Mouse (Mus musculus) MEL (cell line): Measurements from ENCODE around the gene Ildr2. TPM values are rescaled to one million over a fixed set of nuclear protein-coding genes. Genes with fewer than 3 reads are reported as not detected.

Experiments
- DNase-seq: peaks from one replicate; pipeline ENCODE4 v3.0.0; 2011; ENCODE audit warnings: low read depth, low spot score
- H3K27ac ChIP-seq: 2 replicates; pipeline ENCODE4 v1.5.1; 2012; ENCODE audit warnings: low read depth, mild to moderate bottlenecking, control low read depth, low read length, moderate library complexity; ENCODE audit not compliant: control insufficient read depth
- H3K27me3 ChIP-seq, 2 experiments: fragments of 150-350 bp in 1 of 2; sonication (generic) in 1 of 2; 2 replicates each; pipeline ENCODE4 v1.6.1; 2012; ENCODE audit warnings: low read length in 2 of 2, mild to moderate bottlenecking in 2 of 2, improper control_type of control experiment in 1 of 2, moderate library complexity in 1 of 2; ENCODE audit not compliant: insufficient read depth in 2 of 2, control insufficient read depth in 1 of 2
- H3K36me3 ChIP-seq, 2 experiments: 2 replicates each; pipeline ENCODE4 v1.6.1; 2012 to 2014; ENCODE audit warnings: low read length in 2 of 2, improper control_type of control experiment in 1 of 2, inconsistent platforms in 1 of 2, mild to moderate bottlenecking in 1 of 2; ENCODE audit not compliant: insufficient read depth in 2 of 2, control insufficient read depth in 1 of 2
- H3K4me1 ChIP-seq, 2 experiments: fragments of 150-350 bp in 1 of 2; sonication (generic) in 1 of 2; 2 replicates each; pipeline ENCODE4 v1.6.1; 2012; ENCODE audit warnings: low read length in 2 of 2, improper control_type of control experiment in 1 of 2, mild to moderate bottlenecking in 1 of 2; ENCODE audit not compliant: insufficient read depth in 2 of 2, control insufficient read depth in 1 of 2
- H3K4me3 ChIP-seq, 2 experiments: fragments of 150-350 bp in 1 of 2; sonication (generic) in 1 of 2; 2 replicates each; pipeline ENCODE4 v1.5.1; 2012; ENCODE audit warnings: low read depth in 2 of 2, low read length in 2 of 2, mild to moderate bottlenecking in 2 of 2, moderate library complexity in 2 of 2, control low read depth in 1 of 2, improper control_type of control experiment in 1 of 2; ENCODE audit not compliant: control insufficient read depth in 1 of 2, insufficient read depth in 1 of 2
- H3K79me2 ChIP-seq: 2 replicates; pipeline ENCODE4 v1.6.1; 2012; ENCODE audit warnings: mild to moderate bottlenecking, low read length, moderate library complexity; ENCODE audit not compliant: control insufficient read depth, poor library complexity, insufficient read depth
- H3K9ac ChIP-seq: 2 replicates; pipeline ENCODE4 v1.6.1; 2012; ENCODE audit warnings: low read depth, mild to moderate bottlenecking, control low read depth, low read length, moderate library complexity; ENCODE audit not compliant: control insufficient read depth, poor library complexity, severe bottlenecking
- H3K9me3 ChIP-seq: fragments of 150-350 bp; sonication (generic); replicated peaks from 2 replicates; pipeline ENCODE4 v1.6.1; 2012; ENCODE audit warnings: mild to moderate bottlenecking, low read length, improper control_type of control experiment, moderate library complexity; ENCODE audit not compliant: insufficient read depth
- BHLHE40 ChIP-seq: IDR thresholded peaks from 2 replicates; pipeline ENCODE4 v1.6.1; 2012; ENCODE audit warnings: low read depth, mild to moderate bottlenecking, inconsistent platforms, low read length, improper control_type of control experiment, borderline replicate concordance
- CHD1 ChIP-seq: IDR thresholded peaks from 2 replicates; pipeline ENCODE4 v1.6.1; 2012; ENCODE audit warnings: low read depth, mild to moderate bottlenecking, inconsistent platforms, low read length, improper control_type of control experiment
- CTCF ChIP-seq, 3 experiments: IDR thresholded peaks in 2 of 3; conservative IDR thresholded peaks in 1 of 3; 2 replicates each; pipeline ENCODE4 v1.5.1; 2011 to 2012; ENCODE audit warnings: low read length in 3 of 3, low read depth in 2 of 3, mild to moderate bottlenecking in 2 of 3, improper control_type of control experiment in 1 of 3, inconsistent platforms in 1 of 3, mixed read lengths in 1 of 3, moderate library complexity in 1 of 3; ENCODE audit not compliant: control insufficient read depth in 1 of 3, insufficient read depth in 1 of 3, poor library complexity in 1 of 3, severe bottlenecking in 1 of 3
- EP300 ChIP-seq, 2 experiments: IDR thresholded peaks; 2 replicates each; pipeline ENCODE4 v1.6.1; 2011; ENCODE audit warnings: improper control_type of control experiment in 2 of 2, low read length in 2 of 2, low read depth in 1 of 2, mild to moderate bottlenecking in 1 of 2
- ETS1 ChIP-seq: IDR thresholded peaks from 2 replicates; pipeline ENCODE4 v1.6.1; 2012; ENCODE audit warnings: low read depth, mild to moderate bottlenecking, inconsistent platforms, low read length, improper control_type of control experiment, moderate library complexity
- GATA1 ChIP-seq: IDR thresholded peaks from 2 replicates; pipeline ENCODE4 v1.6.1; 2011; ENCODE audit warnings: low read depth, low read length, improper control_type of control experiment
- KAT2A ChIP-seq: conservative IDR thresholded peaks from 2 replicates; pipeline ENCODE4 v1.6.1; 2012; ENCODE audit warnings: low read depth, low read length, improper control_type of control experiment, inconsistent platforms
- MAFK ChIP-seq: IDR thresholded peaks from 2 replicates; pipeline ENCODE4 v1.6.1; 2011; ENCODE audit warnings: low read depth, mild to moderate bottlenecking, low read length, improper control_type of control experiment, borderline replicate concordance
- MAX ChIP-seq: IDR thresholded peaks from 2 replicates; pipeline ENCODE4 v1.6.1; 2011; ENCODE audit warnings: low read length, improper control_type of control experiment
- MEF2A ChIP-seq: IDR thresholded peaks from 2 replicates; pipeline ENCODE4 v1.6.1; 2014; ENCODE audit warnings: low read depth, mild to moderate bottlenecking, inconsistent platforms, low read length, improper control_type of control experiment; ENCODE audit not compliant: poor library complexity, insufficient replicate concordance, severe bottlenecking; ENCODE audit errors: extremely low read depth
- MXI1 ChIP-seq: IDR thresholded peaks from 2 replicates; pipeline ENCODE4 v1.6.1; 2011; ENCODE audit warnings: mild to moderate bottlenecking, low read depth, low read length, improper control_type of control experiment
- MYC ChIP-seq: IDR thresholded peaks from 2 replicates; pipeline ENCODE4 v1.6.1; 2011; ENCODE audit warnings: low read depth, mild to moderate bottlenecking, low read length, improper control_type of control experiment, moderate library complexity
- NELFE ChIP-seq: IDR thresholded peaks from 2 replicates; pipeline ENCODE4 v1.6.1; 2011; ENCODE audit warnings: low read depth, low read length, improper control_type of control experiment
- POLR2A ChIP-seq, 2 experiments: IDR thresholded peaks; 2 replicates each; pipeline ENCODE4 v1.6.1; 2011 to 2012; ENCODE audit warnings: low read length in 2 of 2, mild to moderate bottlenecking in 2 of 2, control low read depth in 1 of 2, improper control_type of control experiment in 1 of 2, low read depth in 1 of 2, moderate library complexity in 1 of 2; ENCODE audit not compliant: control insufficient read depth in 1 of 2, insufficient read depth in 1 of 2, poor library complexity in 1 of 2
- POLR2AphosphoS2 ChIP-seq: IDR thresholded peaks from 2 replicates; pipeline ENCODE4 v1.6.1; 2011; ENCODE audit warnings: low read length, improper control_type of control experiment
- POLR2AphosphoS5 ChIP-seq: IDR thresholded peaks from 2 replicates; pipeline ENCODE4 v1.6.1; 2012; ENCODE audit warnings: low read depth, borderline replicate concordance, mild to moderate bottlenecking, inconsistent platforms, low read length, moderate library complexity, mixed read lengths
- RAD21 ChIP-seq: IDR thresholded peaks from 2 replicates; pipeline ENCODE4 v1.6.1; 2011; ENCODE audit warnings: mild to moderate bottlenecking, low read depth, low read length, improper control_type of control experiment
- RCOR1 ChIP-seq: IDR thresholded peaks from 2 replicates; pipeline ENCODE4 v1.6.1; 2012; ENCODE audit warnings: low read depth, mild to moderate bottlenecking, inconsistent platforms, low read length, improper control_type of control experiment
- SMC3 ChIP-seq: IDR thresholded peaks from 2 replicates; pipeline ENCODE4 v1.6.1; 2011; ENCODE audit warnings: low read depth, low read length, improper control_type of control experiment
- TAL1 ChIP-seq: IDR thresholded peaks from 2 replicates; pipeline ENCODE4 v1.6.1; 2012; ENCODE audit warnings: mild to moderate bottlenecking, inconsistent platforms, low read length, moderate library complexity, mixed read lengths
- TCF12 ChIP-seq: IDR thresholded peaks from 2 replicates; pipeline ENCODE4 v1.6.1; 2014; ENCODE audit warnings: low read depth, mild to moderate bottlenecking, inconsistent platforms, low read length, improper control_type of control experiment, moderate library complexity
- UBTF ChIP-seq: IDR thresholded peaks from 2 replicates; pipeline ENCODE4 v1.6.1; 2012; ENCODE audit warnings: low read depth, mild to moderate bottlenecking, inconsistent platforms, low read length, improper control_type of control experiment, moderate library complexity, borderline replicate concordance; ENCODE audit not compliant: insufficient read depth
- ZC3H11A ChIP-seq: IDR thresholded peaks from 2 replicates; pipeline ENCODE4 v1.6.1; 2012; ENCODE audit warnings: low read depth, mild to moderate bottlenecking, inconsistent platforms, low read length, improper control_type of control experiment
- ZKSCAN1 ChIP-seq: IDR thresholded peaks from 2 replicates; pipeline ENCODE4 v1.6.1; 2012; ENCODE audit warnings: low read depth, mild to moderate bottlenecking, inconsistent platforms, low read length, improper control_type of control experiment, moderate library complexity
- ZMIZ1 ChIP-seq: IDR thresholded peaks from 2 replicates; pipeline ENCODE4 v1.6.1; 2012; ENCODE audit warnings: low read depth, mild to moderate bottlenecking, inconsistent platforms, low read length, improper control_type of control experiment, moderate library complexity
- ZNF384 ChIP-seq: IDR thresholded peaks from 2 replicates; pipeline ENCODE4 v1.6.1; 2012; ENCODE audit warnings: low read depth, mild to moderate bottlenecking, inconsistent platforms, low read length, improper control_type of control experiment
- polyA plus RNA-seq, 2 experiments: library from polyadenylated mRNA; stranded (reverse) in 1 of 2; unstranded in 1 of 2; fragments of >175 nt in 1 of 2; fragments of >200 nt in 1 of 2; gene quantifications; 2 replicates each; pipeline versions ENCODE4 v1.2.1 to v1.2.4; 2012; ENCODE audit warnings: low replicate concordance in 2 of 2, low read depth in 1 of 2; ENCODE audit not compliant: insufficient read length in 2 of 2, insufficient read depth in 1 of 2, missing spikeins in 1 of 2
- total RNA-seq: library from RNA; depleted of rRNA; stranded (reverse); fragments of 300-350 nt; gene quantifications from 2 replicates; pipeline ENCODE4 v1.2.3, GENCODE M21; 2012

Gene Ildr2
- total and polyA plus RNA-seq, 3 experiments: not detected

DNA sequence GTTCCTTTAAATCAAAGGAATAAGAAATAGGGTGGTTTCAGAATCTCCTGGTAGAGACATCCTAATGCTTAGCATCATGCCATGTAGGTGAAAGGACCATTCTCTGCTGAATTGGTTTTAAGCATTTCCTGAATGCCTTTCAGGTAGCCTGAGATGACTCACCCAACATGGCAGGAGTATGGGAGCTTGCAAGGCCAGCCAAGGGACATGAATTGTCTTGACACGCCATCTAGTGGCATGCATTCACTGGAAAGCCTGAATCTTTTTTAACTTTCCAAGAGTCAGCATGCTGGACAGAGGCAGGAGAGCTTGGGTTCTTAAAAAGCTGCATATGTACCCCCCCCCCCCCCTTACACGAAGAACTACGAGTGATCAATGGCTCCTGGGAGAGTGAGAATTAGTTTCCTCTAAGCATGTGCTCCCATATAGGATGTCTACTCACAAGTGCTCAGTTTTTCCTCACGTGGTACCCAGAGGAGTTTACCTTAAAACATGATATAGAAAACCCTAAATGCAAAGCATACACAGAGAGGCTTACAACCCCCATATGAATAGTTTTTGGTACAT is 65.3 kb downstream of the Ildr2 start:
- TF ChIP-seq SMC3 (peak; percentile 45), MXI1 (no peak), MAFK (no peak), POLR2AphosphoS5 (no peak), GATA1 (no peak), ZNF384 (no peak), MYC (no peak), MEF2A (no peak), CTCF (IDR thresholded peaks at IDR 0.05 in 2 of 3, conservative IDR thresholded peaks at IDR 0.05 in 1 of 3; ENCODE audit: control insufficient read depth in 1 of 3, insufficient read depth in 1 of 3, low read depth in 2 of 3, low read length in 3 of 3, poor library complexity in 1 of 3, severe bottlenecking in 1 of 3) (peak in 2 of 3 experiments; percentile 33 to 47; a peak in 4 of 6 replicates), RAD21 (peak; percentile 40), TAL1 (no peak), POLR2AphosphoS2 (no peak), UBTF (no peak), BHLHE40 (no peak), ZC3H11A (peak; percentile 21; the same call in 1 of the 2 replicates), POLR2A (IDR thresholded peaks at IDR 0.05; ENCODE audit: control insufficient read depth in 1 of 2, insufficient read depth in 1 of 2, low read depth in 1 of 2, low read length in 2 of 2, poor library complexity in 1 of 2) (no peak), TCF12 (no peak), CHD1 (no peak)
- TF ChIP-seq, all 39 proteins: peak for 4
- no peaks in the 10 kb centered on the region for H3K79me2 ChIP-seq
- H3K9ac ChIP-seq: no peak overlapping the region
- DNase-seq: peak; percentile 38
- H3K27me3 ChIP-seq: no peaks in the 10 kb centered on the region; a peak in 1 of 4 replicates
- no peaks in the 10 kb centered on the region for H3K9me3 ChIP-seq
- no peak overlapping the region for H3K27ac ChIP-seq
- no peaks in the 10 kb centered on the region for H3K36me3 ChIP-seq
- no peak overlapping the region for H3K4me3 ChIP-seq
- no peaks in the 10 kb centered on the region for H3K4me1 ChIP-seq

- no peak for TF ChIP-seq POLR2AphosphoS2
- TF ChIP-seq ZKSCAN1: no peak
- TF ChIP-seq RCOR1: no peak
- no peak for TF ChIP-seq CHD1
- no peak for TF ChIP-seq CTCF (IDR thresholded peaks at IDR 0.05 in 2 of 3, conservative IDR thresholded peaks at IDR 0.05 in 1 of 3; ENCODE audit: control insufficient read depth in 1 of 3, insufficient read depth in 1 of 3, low read depth in 2 of 3, low read length in 3 of 3, poor library complexity in 1 of 3, severe bottlenecking in 1 of 3)
- TF ChIP-seq MAX: no peak
- no peak for TF ChIP-seq KAT2A
- TF ChIP-seq ETS1: no peak
- no peak for TF ChIP-seq NELFE
- no peak for TF ChIP-seq ZC3H11A
- no peak for TF ChIP-seq EP300 (IDR thresholded peaks at IDR 0.05; ENCODE audit: low read depth in 1 of 2, low read length in 2 of 2)
- no peak for TF ChIP-seq ZMIZ1
- Histone ChIP-seq H3K9ac (no peak overlapping the region), H3K4me3 (no peak overlapping the region), H3K27ac (no peak overlapping the region), H3K4me1 (no peaks in the 10 kb centered on the region), H3K79me2 (no peaks in the 10 kb centered on the region), H3K9me3 (no peaks in the 10 kb centered on the region), H3K27me3 (no peaks in the 10 kb centered on the region; a peak in 1 of 4 replicates), H3K36me3 (no peaks in the 10 kb centered on the region)
- DNase-seq: no peak
Measured at GRCm38 (mm10) chr1:166326421-166326820, 72.5 kb downstream of the Ildr2 start.
